Comparison of ENCODE assay signal across 9 mouse cellular contexts in genomic region chr9:20861821-20862220, GRCm38 (mm10). TPM values are rescaled to one million over a fixed set of nuclear protein-coding genes. Genes with fewer than 3 reads are reported as not detected.
DNase-seq lines count a peak whose midpoint lies in the region; ATAC-seq and TF ChIP-seq lines count a peak whose summit lies in the region.
"Had no signal": no experiment of that assay in that cellular context is flagged by ENCODE, and none has a peak within 500 bp of the region (broad histone marks: within the 10 kb centered on the region; RNA-seq: fewer than 3 reads in every experiment).

No protein-coding gene starts in this region.

- no peak overlapping the region for H3K4me3 ChIP-seq in hindbrain, embryonic 10.5 days
- no peak overlapping the region for H3K4me3 ChIP-seq in hindbrain, embryonic 13.5 days
- H3K4me3 ChIP-seq in thymus, adult 2 months (ENCODE audit: control insufficient read depth, insufficient read depth, low read length): no peak overlapping the region
- no peak overlapping the region for H3K4me3 ChIP-seq in limb, embryonic 10.5 days
- H3K4me3 ChIP-seq: hindbrain, embryonic 15.5 days had no signal

- H3K27ac ChIP-seq in hindbrain, embryonic 10.5 days: no peak overlapping the region
- no peak overlapping the region for H3K27ac ChIP-seq in hindbrain, embryonic 13.5 days
- H3K27ac ChIP-seq in thymus, adult 2 months (ENCODE audit: control insufficient read depth, insufficient read depth, low read length): no peak overlapping the region
- no peak overlapping the region for H3K27ac ChIP-seq in limb, embryonic 10.5 days
- H3K27ac ChIP-seq: hindbrain, embryonic 15.5 days had no signal

- peak; percentile 58 for DNase-seq in hindbrain, embryonic 10.5 days (ENCODE audit: low spot score)
- DNase-seq in thymus, adult 2 months: peak; percentile 51
- DNase-seq in thymus, adult 18-20 months: no peak
- peak; percentile 58 for DNase-seq in limb, embryonic 10.5 days (ENCODE audit: low spot score)
- peak; percentile 73 for DNase-seq in thymus, postnatal 4 days
- DNase-seq in right cerebral cortex, postnatal 25 days: no peak
- no peak for DNase-seq in gastrocnemius, postnatal 10 days

- peaks cover 8% of the 10 kb centered on the region for H3K27me3 ChIP-seq in hindbrain, embryonic 10.5 days (ENCODE audit: insufficient read depth, poor library complexity, severe bottlenecking)
- peaks cover 15% of the 10 kb centered on the region for H3K27me3 ChIP-seq in hindbrain, embryonic 13.5 days
- H3K27me3 ChIP-seq in thymus, adult 2 months (ENCODE audit: control insufficient read depth, insufficient read depth, low read length): no peaks in the 10 kb centered on the region
- H3K27me3 ChIP-seq in limb, embryonic 10.5 days (ENCODE audit: low read depth, poor library complexity, severe bottlenecking): peaks cover 10% of the 10 kb centered on the region

- no peaks in the 10 kb centered on the region for H3K36me3 ChIP-seq in hindbrain, embryonic 10.5 days
- no peaks in the 10 kb centered on the region for H3K36me3 ChIP-seq in hindbrain, embryonic 13.5 days
- no peaks in the 10 kb centered on the region for H3K36me3 ChIP-seq in thymus, adult 2 months (ENCODE audit: control insufficient read depth, insufficient read depth, low read length)
- no peaks in the 10 kb centered on the region for H3K36me3 ChIP-seq in limb, embryonic 10.5 days
- H3K36me3 ChIP-seq: hindbrain, embryonic 15.5 days had no signal

- H3K9ac ChIP-seq in hindbrain, embryonic 13.5 days: no peak overlapping the region
- H3K9ac ChIP-seq: hindbrain, embryonic 15.5 days had no signal

- TF ChIP-seq POLR2A in thymus, adult 2 months (IDR thresholded peaks at IDR 0.05; ENCODE audit: control insufficient read depth, extremely low read depth, insufficient read depth, low read length, poor library complexity): no peak

- H3K9me3 ChIP-seq in hindbrain, embryonic 10.5 days: no peaks in the 10 kb centered on the region
- H3K9me3 ChIP-seq in hindbrain, embryonic 13.5 days: no peaks in the 10 kb centered on the region
- no peaks in the 10 kb centered on the region for H3K9me3 ChIP-seq in limb, embryonic 10.5 days (replicated peaks)
- H3K9me3 ChIP-seq: hindbrain, embryonic 15.5 days had no signal

- no peak for ATAC-seq in hindbrain, embryonic 13.5 days (ENCODE audit: low FRiP score)

- no peaks in the 10 kb centered on the region for H3K4me1 ChIP-seq in hindbrain, embryonic 10.5 days (replicated peaks)
- no peaks in the 10 kb centered on the region for H3K4me1 ChIP-seq in hindbrain, embryonic 13.5 days (replicated peaks)
- H3K4me1 ChIP-seq in thymus, adult 2 months (replicated peaks; ENCODE audit: control insufficient read depth, insufficient read depth, low read length): no peaks in the 10 kb centered on the region
- H3K4me1 ChIP-seq in limb, embryonic 10.5 days: no peaks in the 10 kb centered on the region
- H3K4me1 ChIP-seq: hindbrain, embryonic 15.5 days had no signal

- TF ChIP-seq CTCF in thymus, adult 2 months (IDR thresholded peaks at IDR 0.05; ENCODE audit: borderline replicate concordance, control insufficient read depth, extremely low read depth, insufficient read depth, low read length, poor library complexity): peak; percentile 69; the same call in 1 of the 2 replicates

- H3K4me2 ChIP-seq in hindbrain, embryonic 13.5 days: no peak overlapping the region
- H3K4me2 ChIP-seq: hindbrain, embryonic 15.5 days had no signal

- WGBS in hindbrain, embryonic 10.5 days: 11% methylated on average over 4 of the region's 4 CpGs
- 8% methylated on average over 4 of the region's 4 CpGs for WGBS in hindbrain, embryonic 13.5 days
- WGBS in thymus, adult 2 months: 11% methylated on average over 4 of the region's 4 CpGs
- WGBS in limb, embryonic 10.5 days: 16% methylated on average over 4 of the region's 4 CpGs

RNA-seq across cellular contexts. Expression of gene A230050P20Rik, which starts 6.6 kb away (rescaled TPM):
- 0.85 and 1.4 TPM in 2 replicates for polyA plus RNA-seq in hindbrain, embryonic 10.5 days (2016; fragmentation: Nextera tagmentation; extraction: Ambion mirVana)
- polyA plus RNA-seq in hindbrain, embryonic 13.5 days (2015; fragmentation: Nextera tagmentation; extraction: Ambion mirVana): 1.9 and 2.3 TPM in 2 replicates
- polyA plus RNA-seq in thymus, adult 2 months (2012; rRNA removed): 93.1 and 103 TPM in 2 replicates
- 1.7 and 1.8 TPM in 2 replicates for polyA plus RNA-seq in limb, embryonic 10.5 days (2016; fragmentation: Nextera tagmentation; extraction: Ambion mirVana)
- total RNA-seq in gastrocnemius, postnatal 10 days (2021): 1 to 10 TPM; 4.8 to 7.6 TPM

RNA-seq across cellular contexts. Expression of gene Angptl6, which starts 17.7 kb away (rescaled TPM):
- 5.5 and 7.0 TPM in 2 replicates for polyA plus RNA-seq in hindbrain, embryonic 10.5 days (2016; fragmentation: Nextera tagmentation; extraction: Ambion mirVana)
- polyA plus RNA-seq in hindbrain, embryonic 13.5 days (2015; fragmentation: Nextera tagmentation; extraction: Ambion mirVana): 9.8 and 10.1 TPM in 2 replicates
- polyA plus RNA-seq in thymus, adult 2 months (2012; rRNA removed): 8.7 and 8.8 TPM in 2 replicates
- 2.4 and 2.9 TPM in 2 replicates for polyA plus RNA-seq in limb, embryonic 10.5 days (2016; fragmentation: Nextera tagmentation; extraction: Ambion mirVana)
- total RNA-seq in gastrocnemius, postnatal 10 days (2021): 1 to 10 TPM; 4.4 to 4.7 TPM

RNA-seq across cellular contexts. Expression of gene Ppan, which starts 26.2 kb away (rescaled TPM):
- 80.1 and 87.3 TPM in 2 replicates for polyA plus RNA-seq in hindbrain, embryonic 10.5 days (2016; fragmentation: Nextera tagmentation; extraction: Ambion mirVana)
- polyA plus RNA-seq in hindbrain, embryonic 13.5 days (2015; fragmentation: Nextera tagmentation; extraction: Ambion mirVana): 46.9 and 50.3 TPM in 2 replicates
- polyA plus RNA-seq in thymus, adult 2 months (2012; rRNA removed): 121 and 140 TPM in 2 replicates
- polyA plus RNA-seq in limb, embryonic 10.5 days (2016; fragmentation: Nextera tagmentation; extraction: Ambion mirVana): 103 and 121 TPM in 2 replicates
- 10 to 100 TPM; 15.9 to 19.2 TPM for total RNA-seq in gastrocnemius, postnatal 10 days (2021)

RNA-seq across cellular contexts. Expression of gene Eif3g, which starts 36.6 kb away (rescaled TPM):
- 406 and 412 TPM in 2 replicates for polyA plus RNA-seq in hindbrain, embryonic 10.5 days (2016; fragmentation: Nextera tagmentation; extraction: Ambion mirVana)
- 252 and 265 TPM in 2 replicates for polyA plus RNA-seq in hindbrain, embryonic 13.5 days (2015; fragmentation: Nextera tagmentation; extraction: Ambion mirVana)
- polyA plus RNA-seq in thymus, adult 2 months (2012; rRNA removed): 137 and 140 TPM in 2 replicates
- polyA plus RNA-seq in limb, embryonic 10.5 days (2016; fragmentation: Nextera tagmentation; extraction: Ambion mirVana): 415 and 453 TPM in 2 replicates
- 100 to 1,000 TPM; 131 to 133 TPM for total RNA-seq in gastrocnemius, postnatal 10 days (2021)

RNA-seq across cellular contexts. Expression of gene Rdh8, which starts 43.5 kb away (rescaled TPM):
- not detected in 2 replicates for polyA plus RNA-seq in hindbrain, embryonic 10.5 days (2016; fragmentation: Nextera tagmentation; extraction: Ambion mirVana)
- not detected in 2 replicates for polyA plus RNA-seq in hindbrain, embryonic 13.5 days (2015; fragmentation: Nextera tagmentation; extraction: Ambion mirVana)
- polyA plus RNA-seq in thymus, adult 2 months (2012; rRNA removed): not detected in 2 replicates
- not detected in 2 replicates for polyA plus RNA-seq in limb, embryonic 10.5 days (2016; fragmentation: Nextera tagmentation; extraction: Ambion mirVana)
- total RNA-seq in gastrocnemius, postnatal 10 days (2021): not detected
- polyA plus RNA-seq: hindbrain, embryonic 15.5 days had no signal

Comparison
In these comparisons a context has a peak if more than half of its experiments do, and no peak if none do; other contexts are left out.
1. DNase-seq: peak in hindbrain, embryonic 10.5 days (single experiment), thymus, adult 2 months (single experiment), limb, embryonic 10.5 days (single experiment) and thymus, postnatal 4 days (single experiment); none in thymus, adult 18-20 months (0 of 2), right cerebral cortex, postnatal 25 days (single experiment) and gastrocnemius, postnatal 10 days (single experiment).
2. RNA of gene A230050P20Rik, which starts 6.6 kb away (polyA plus RNA-seq): 93.1 to 103 TPM in thymus, adult 2 months; 1.9 to 2.3 TPM in hindbrain, embryonic 13.5 days, 1.7 to 1.8 TPM in limb, embryonic 10.5 days and 0.85 to 1.4 TPM in hindbrain, embryonic 10.5 days; every median in the first group is over 10 times any median in the second.